Mouse (Mus musculus) adrenal gland, postnatal 10 days (tissue): ENCODE measurements at regions not wholly inside any gene's neighbourhood (a gene's known extent, or its start where the extent isn't known, plus 50 kb on each side); places are given as distances from the start of the nearest gene placed in this dataset.

ENCODE experiments used
- DNase-seq: peaks from one replicate; pipeline ENCODE4 v3.0.0; 2021; ENCODE audit warnings: mixed read lengths

GRCm38 (mm10) chr17:9762436-9762835, 92.9 kb upstream of the Pabpc6 start:
- DNase-seq, result no peak

GRCm38 (mm10) chr17:9760706-9761059, 91.2 kb upstream of the Pabpc6 start:
- DNase-seq, result no peak

- no peak for DNase-seq
These were observed 90.6 kb upstream of the Pabpc6 start for GRCm38 (mm10) chr17:9760026-9760705.

- peak; percentile 58 for DNase-seq
These were observed 89.9 kb upstream of the Pabpc6 start for GRCm38 (mm10) chr17:9759421-9759852.

GRCm38 (mm10) chr17:9757725-9758251, 88.3 kb upstream of the Pabpc6 start:
- DNase-seq, result no peak

- peak; percentile 20 for DNase-seq
These were observed 87.2 kb upstream of the Pabpc6 start for GRCm38 (mm10) chr17:9756675-9757074.

- peak; percentile 83 for DNase-seq
These were observed 86.7 kb upstream of the Pabpc6 start for GRCm38 (mm10) chr17:9756196-9756595.

GRCm38 (mm10) chr17:9755576-9755975, 86.1 kb upstream of the Pabpc6 start:
- DNase-seq, result no peak

GRCm38 (mm10) chr17:9754884-9755405, 85.4 kb upstream of the Pabpc6 start:
- no peak for DNase-seq

- no peak for DNase-seq
These were observed 83.3 kb upstream of the Pabpc6 start for GRCm38 (mm10) chr17:9752848-9753247.

GRCm38 (mm10) chr17:9751348-9752170, 82.0 kb upstream of the Pabpc6 start:
- DNase-seq, result no peak

GRCm38 (mm10) chr17:9750046-9750445, 80.5 kb upstream of the Pabpc6 start:
- DNase-seq, result no peak

- no peak for DNase-seq
These were observed 79.8 kb upstream of the Pabpc6 start for GRCm38 (mm10) chr17:9749301-9749700.

GRCm38 (mm10) chr17:9747893-9748292, 78.4 kb upstream of the Pabpc6 start:
- DNase-seq, result no peak

GRCm38 (mm10) chr17:9743342-9743741, 73.8 kb upstream of the Pabpc6 start:
- DNase-seq, result no peak

GRCm38 (mm10) chr17:9741321-9741720, 71.8 kb upstream of the Pabpc6 start:
- DNase-seq, result no peak

- no peak for DNase-seq
These were observed 59.5 kb upstream of the Pabpc6 start for GRCm38 (mm10) chr17:9729020-9729419.

- DNase-seq, result no peak
These were observed 56.4 kb upstream of the Pabpc6 start for GRCm38 (mm10) chr17:9725704-9726469.

- peak; percentile 57 for DNase-seq
These were observed 54.0 kb upstream of the Pabpc6 start for GRCm38 (mm10) chr17:9723484-9723883.

GRCm38 (mm10) chr17:9722709-9723108, 53.2 kb upstream of the Pabpc6 start:
- DNase-seq, result no peak
